Mouse (Mus musculus): Measurements from ENCODE around the gene Fat4. TPM values are rescaled to one million over a fixed set of nuclear protein-coding genes. Genes with fewer than 3 reads are reported as not detected.

The Fat4 gene
- polyA plus RNA-seq, 1 experiment from 2014 or later, result 18.2 TPM

DNA sequence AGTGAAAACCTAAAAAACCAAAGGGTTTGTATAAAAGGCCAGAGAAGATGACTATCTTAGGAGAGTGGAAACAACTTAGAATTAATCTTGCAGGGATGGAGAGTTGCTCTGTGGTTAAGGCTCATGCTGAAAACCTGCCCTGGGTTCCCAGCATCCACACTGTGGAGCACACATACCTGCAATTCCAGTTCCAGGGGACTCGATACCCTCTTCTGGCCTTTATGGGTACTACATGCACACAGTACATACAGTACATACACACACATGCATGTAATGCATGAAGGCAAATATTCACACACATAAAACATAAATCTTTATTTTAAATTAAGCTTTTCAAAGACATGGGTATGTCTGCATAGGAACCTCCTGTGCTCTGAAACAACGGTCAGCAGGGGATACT lies 10.9 kb upstream of the Fat4 start:
- no peak for ATAC-seq (ENCODE audit: low FRiP score)
- Histone ChIP-seq H3K9me3 (ENCODE audit: control insufficient read depth, low read length) (peaks cover 5% of the 10 kb centered on the region; the same call in 1 of the 2 replicates), H3K27ac (no peak overlapping the region), H3K4me2 (replicated peaks) (no peak overlapping the region), H3K9ac (no peak overlapping the region), H3K27me3 (ENCODE audit: control insufficient read depth, insufficient read depth, low read length) (no peaks in the 10 kb centered on the region), H3K4me1 (replicated peaks; ENCODE audit: control insufficient read depth, insufficient read depth, low read length) (no peaks in the 10 kb centered on the region), H3K4me3 (replicated peaks; ENCODE audit: low read length) (no peak overlapping the region), H3K36me3 (replicated peaks; ENCODE audit: control insufficient read depth, insufficient read depth) (no peaks in the 10 kb centered on the region)
- 93% methylated on average over 2 of the region's 2 CpGs for WGBS
- no peak for DNase-seq (ENCODE audit: low spot score)

DNA sequence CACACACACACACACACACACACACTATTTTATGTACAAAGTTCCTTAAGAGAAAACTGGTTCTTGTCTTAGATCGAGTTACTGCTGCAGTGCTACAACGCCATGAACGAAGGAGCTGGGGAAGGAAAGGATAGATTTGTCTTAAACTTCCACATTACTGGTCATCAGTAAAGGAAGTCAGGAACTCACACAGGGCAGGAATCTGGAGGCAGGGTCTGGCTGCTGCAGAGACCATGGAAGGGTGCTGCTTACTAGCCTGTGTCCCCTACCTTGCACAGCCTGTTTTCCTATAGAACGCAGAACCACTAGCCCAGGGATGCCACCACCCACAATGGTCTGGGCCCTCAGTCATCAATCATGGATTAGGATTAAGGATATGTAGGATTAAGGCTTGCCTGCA lies 10.0 kb upstream of the Fat4 start:
- WGBS, result 97% methylated on average over 4 of the region's 4 CpGs
- H3K4me3 ChIP-seq (replicated peaks; ENCODE audit: low read length), result no peak overlapping the region
- DNase-seq (ENCODE audit: low spot score) (no peak), ATAC-seq (ENCODE audit: low FRiP score) (no peak)
- peaks cover 5% of the 10 kb centered on the region; the same call in 1 of the 2 replicates for H3K9me3 ChIP-seq (ENCODE audit: control insufficient read depth, low read length)
- H3K36me3 ChIP-seq (replicated peaks; ENCODE audit: control insufficient read depth, insufficient read depth), result no peaks in the 10 kb centered on the region
- no peak overlapping the region for H3K27ac ChIP-seq
- no peaks in the 10 kb centered on the region for H3K27me3 ChIP-seq (ENCODE audit: control insufficient read depth, insufficient read depth, low read length)
- no peak overlapping the region for H3K4me2 ChIP-seq (replicated peaks)
- H3K9ac ChIP-seq, result no peak overlapping the region
- H3K4me1 ChIP-seq (replicated peaks; ENCODE audit: control insufficient read depth, insufficient read depth, low read length), result no peaks in the 10 kb centered on the region

DNA sequence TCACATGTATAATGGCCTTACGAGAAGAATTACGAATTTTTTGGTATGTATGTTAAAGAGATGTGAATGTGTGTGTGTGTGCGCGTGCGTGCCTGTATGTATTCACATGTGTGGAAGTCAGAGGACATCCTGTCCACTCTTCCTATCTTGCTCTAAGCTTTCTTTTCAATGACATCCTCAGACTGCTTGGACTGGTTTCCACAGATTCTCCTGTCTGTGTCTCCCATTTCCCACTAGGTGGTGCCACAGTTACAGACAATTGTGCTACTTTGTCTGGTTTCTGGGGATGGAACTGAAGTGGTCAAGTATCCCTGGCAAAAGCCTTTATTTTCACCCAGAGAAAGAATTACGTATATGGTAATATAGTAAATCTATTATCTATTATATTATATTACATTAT lies 4.0 kb upstream of the Fat4 start:
- Histone ChIP-seq H3K9me3 (ENCODE audit: control insufficient read depth, low read length) (peaks cover 5% of the 10 kb centered on the region; the same call in 1 of the 2 replicates), H3K27ac (no peak overlapping the region), H3K27me3 (ENCODE audit: control insufficient read depth, insufficient read depth, low read length) (no peaks in the 10 kb centered on the region), H3K9ac (no peak overlapping the region), H3K4me3 (replicated peaks; ENCODE audit: low read length) (no peak overlapping the region), H3K4me2 (replicated peaks) (no peak overlapping the region), H3K4me1 (replicated peaks; ENCODE audit: control insufficient read depth, insufficient read depth, low read length) (peaks cover under 1% of the 10 kb centered on the region; the same call in 1 of the 2 replicates), H3K36me3 (replicated peaks; ENCODE audit: control insufficient read depth, insufficient read depth) (no peaks in the 10 kb centered on the region)
- ATAC-seq (ENCODE audit: low FRiP score) (no peak; the same call in 1 of the 2 replicates), DNase-seq (ENCODE audit: low spot score) (peak; percentile 86)
- WGBS, result 60% methylated on average over 6 of the region's 6 CpGs

DNA sequence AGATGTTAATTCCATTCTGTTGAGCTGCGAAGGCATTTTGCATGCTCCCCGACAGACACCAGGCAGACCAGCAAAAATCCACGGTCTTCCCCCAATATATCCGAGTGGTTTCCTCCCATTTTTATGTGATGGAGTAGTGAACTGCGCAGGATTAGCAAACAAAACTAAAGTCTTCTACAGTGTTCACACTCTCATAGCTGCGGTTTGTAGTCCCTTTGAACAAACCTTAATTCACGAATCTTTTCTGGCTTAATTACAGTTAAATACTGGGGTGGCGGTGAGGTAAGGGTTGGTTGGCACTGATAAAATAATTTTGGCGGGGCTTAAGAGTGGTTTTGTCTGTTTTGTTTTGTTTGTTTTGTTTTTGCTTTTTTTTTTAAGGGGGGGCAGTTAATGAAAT lies 3.1 kb upstream of the Fat4 start:
- H3K4me1 ChIP-seq (replicated peaks; ENCODE audit: control insufficient read depth, insufficient read depth, low read length), result peaks cover 9% of the 10 kb centered on the region
- H3K27ac ChIP-seq, result peak overlapping the region; percentile 73
- peak overlapping the region; percentile 87 for H3K4me2 ChIP-seq (replicated peaks)
- H3K9ac ChIP-seq, result peak overlapping the region; percentile 79
- peak overlapping the region; percentile 77 for H3K4me3 ChIP-seq (replicated peaks; ENCODE audit: low read length)
- no peaks in the 10 kb centered on the region for H3K9me3 ChIP-seq (ENCODE audit: control insufficient read depth, low read length)
- H3K36me3 ChIP-seq (replicated peaks; ENCODE audit: control insufficient read depth, insufficient read depth), result no peaks in the 10 kb centered on the region
- H3K27me3 ChIP-seq (ENCODE audit: control insufficient read depth, insufficient read depth, low read length), result no peaks in the 10 kb centered on the region
- ATAC-seq (ENCODE audit: low FRiP score) (no peak), DNase-seq (ENCODE audit: low spot score) (no peak)
- WGBS, result 31% methylated on average over 9 of the region's 9 CpGs

DNA sequence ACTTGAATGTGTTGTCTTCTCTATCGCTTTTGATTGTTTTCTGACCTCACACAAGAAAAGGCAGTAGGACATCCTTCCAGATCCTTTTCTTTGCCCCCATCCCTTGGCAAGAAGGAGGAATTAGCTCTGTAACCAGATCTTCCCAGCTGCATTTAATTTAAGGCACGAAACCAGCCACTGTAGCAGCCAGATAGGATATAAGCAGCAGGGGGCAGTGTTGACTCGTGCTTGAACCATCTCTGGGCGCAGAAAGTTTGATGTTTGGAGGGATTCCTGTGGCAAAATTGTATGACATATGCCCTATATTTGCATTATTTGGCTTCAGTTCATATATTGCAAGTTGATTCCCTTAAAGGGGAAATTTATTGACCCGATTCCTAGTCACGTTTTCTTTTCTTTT lies 2.5 kb upstream of the Fat4 start:
- H3K4me1 ChIP-seq (replicated peaks; ENCODE audit: control insufficient read depth, insufficient read depth, low read length), result peaks cover 15% of the 10 kb centered on the region
- no peaks in the 10 kb centered on the region for H3K9me3 ChIP-seq (ENCODE audit: control insufficient read depth, low read length)
- peaks cover 2% of the 10 kb centered on the region; the same call in 1 of the 2 replicates for H3K36me3 ChIP-seq (replicated peaks; ENCODE audit: control insufficient read depth, insufficient read depth)
- H3K27ac ChIP-seq, result peak overlapping the region; percentile 93
- H3K27me3 ChIP-seq (ENCODE audit: control insufficient read depth, insufficient read depth, low read length), result no peaks in the 10 kb centered on the region
- H3K4me3 ChIP-seq (replicated peaks; ENCODE audit: low read length), result peak overlapping the region; percentile 77
- peak overlapping the region; percentile 79 for H3K9ac ChIP-seq
- 1% methylated on average over 6 of the region's 6 CpGs for WGBS
- DNase-seq (ENCODE audit: low spot score) (peak; percentile 98), ATAC-seq (ENCODE audit: low FRiP score) (peak; percentile 32)
- peak overlapping the region; percentile 87 for H3K4me2 ChIP-seq (replicated peaks)

DNA sequence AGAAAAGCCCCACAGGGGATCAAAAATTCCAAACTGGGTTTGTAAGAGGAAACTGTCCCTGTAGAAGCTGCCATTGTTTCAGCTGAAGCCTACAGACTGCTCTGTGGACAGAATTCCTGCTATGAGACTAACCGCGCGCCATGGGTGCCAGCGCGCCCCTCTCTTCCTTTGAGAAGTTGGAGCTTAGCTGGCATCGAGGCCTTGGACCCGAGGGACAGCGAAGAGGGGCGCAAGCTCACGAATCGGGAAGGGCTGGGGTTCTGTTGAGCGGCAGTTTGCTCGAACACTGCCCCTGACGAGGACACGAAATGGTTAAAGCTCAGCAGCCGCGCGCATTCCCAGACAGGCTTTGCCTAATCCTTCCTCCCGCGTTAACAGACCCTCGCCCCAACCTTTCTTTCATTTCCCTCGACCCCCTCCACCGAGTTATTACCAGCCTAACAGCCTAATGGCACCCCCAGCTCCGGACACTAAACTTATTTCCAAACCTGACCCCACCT lies 1.8 kb upstream of the Fat4 start:
- ATAC-seq (ENCODE audit: low FRiP score), result peak; percentile 49
- H3K4me3 ChIP-seq (replicated peaks; ENCODE audit: low read length), result peak overlapping the region; percentile 77

DNA sequence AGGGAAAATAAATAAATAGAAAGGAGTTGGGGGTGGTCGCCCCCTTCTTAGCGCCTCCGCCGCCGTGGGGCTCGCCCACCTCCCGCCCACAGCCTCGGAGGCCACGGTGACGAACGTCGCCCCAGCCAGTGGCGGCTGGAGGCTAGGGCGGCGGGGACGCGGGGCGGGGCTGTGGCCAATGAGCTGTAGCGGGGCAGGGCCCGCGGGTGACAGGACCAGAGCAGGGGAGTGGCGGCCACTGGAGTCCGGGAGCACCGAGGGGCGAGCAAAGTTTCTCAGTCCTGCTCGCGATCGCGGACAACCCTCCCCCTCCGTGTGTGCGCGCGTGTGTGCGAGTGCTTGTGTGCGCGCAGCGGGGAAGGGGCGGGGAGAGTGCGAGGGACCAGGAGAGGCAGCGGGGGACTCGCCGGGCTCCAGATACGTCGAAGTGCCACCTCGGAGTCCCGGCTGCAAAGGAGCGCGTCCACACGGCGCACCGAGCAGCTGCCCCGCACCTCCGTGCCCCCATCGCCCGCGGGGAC lies 1.2 kb upstream of the Fat4 start:
- DNase-seq (ENCODE audit: low spot score) (peak; percentile 78), ATAC-seq (ENCODE audit: low FRiP score) (peak; percentile 88)
- Histone ChIP-seq H3K4me2 (replicated peaks) (peak overlapping the region; percentile 87), H3K27ac (peak overlapping the region; percentile 93), H3K9ac (peak overlapping the region; percentile 79), H3K9me3 (ENCODE audit: control insufficient read depth, low read length) (no peaks in the 10 kb centered on the region), H3K4me1 (replicated peaks; ENCODE audit: control insufficient read depth, insufficient read depth, low read length) (peaks cover 26% of the 10 kb centered on the region), H3K4me3 (replicated peaks; ENCODE audit: low read length) (peak overlapping the region; percentile 77), H3K36me3 (replicated peaks; ENCODE audit: control insufficient read depth, insufficient read depth) (peaks cover 15% of the 10 kb centered on the region), H3K27me3 (ENCODE audit: control insufficient read depth, insufficient read depth, low read length) (no peaks in the 10 kb centered on the region)
- WGBS, result under 1% methylated on average over 41 of the region's 56 CpGs

More for the DNA sequence above, 1.8 kb upstream of the Fat4 start:
- Histone ChIP-seq H3K4me1 (replicated peaks; ENCODE audit: control insufficient read depth, insufficient read depth, low read length) (peaks cover 22% of the 10 kb centered on the region), H3K4me2 (replicated peaks) (peak overlapping the region; percentile 87), H3K27ac (peak overlapping the region; percentile 93), H3K27me3 (ENCODE audit: control insufficient read depth, insufficient read depth, low read length) (no peaks in the 10 kb centered on the region), H3K9ac (peak overlapping the region; percentile 79), H3K9me3 (ENCODE audit: control insufficient read depth, low read length) (no peaks in the 10 kb centered on the region), H3K36me3 (replicated peaks; ENCODE audit: control insufficient read depth, insufficient read depth) (peaks cover 9% of the 10 kb centered on the region)
- DNase-seq (ENCODE audit: low spot score), result peak; percentile 70
- under 1% methylated on average over 24 of the region's 24 CpGs for WGBS

DNA sequence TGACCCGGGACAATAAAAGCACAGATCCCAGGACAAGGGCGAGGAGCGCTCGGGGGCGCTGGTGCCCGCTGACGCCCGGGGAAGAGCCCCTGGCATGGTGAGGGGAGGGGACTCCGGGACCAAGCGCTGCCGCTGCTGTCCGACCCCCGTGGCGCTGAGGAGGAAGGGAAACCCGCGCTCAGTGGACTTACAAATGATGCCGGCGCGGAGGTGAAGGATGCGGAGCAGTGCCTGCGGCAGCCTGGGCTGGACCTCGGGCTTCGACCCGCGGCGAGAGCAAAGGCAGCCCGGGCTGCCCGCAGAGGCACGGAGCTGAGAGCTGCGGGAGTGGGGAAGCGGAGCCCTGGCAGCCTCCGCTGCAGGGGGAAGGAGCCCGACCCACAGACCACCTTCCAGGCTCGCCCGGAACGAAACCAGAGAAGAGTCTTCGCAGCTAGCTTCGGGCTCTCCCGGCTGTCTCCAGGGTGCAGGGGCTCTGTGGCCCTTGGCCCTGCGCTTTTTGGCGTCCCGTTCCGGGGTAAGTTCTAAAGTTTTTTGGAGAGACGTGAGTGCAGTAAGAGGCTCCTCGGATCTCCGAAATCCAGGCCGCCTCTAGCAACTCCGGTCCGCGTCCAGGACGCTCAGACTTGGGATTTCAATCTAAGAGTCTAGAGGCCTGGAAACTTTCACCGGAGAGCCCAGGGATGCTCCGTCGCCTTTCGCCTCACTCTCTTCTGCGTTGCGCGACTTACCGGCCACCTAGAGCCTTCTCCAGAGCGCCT lies 499 bp upstream of the Fat4 start:
- DNase-seq (ENCODE audit: low spot score), result peak; percentile 49
- Histone ChIP-seq H3K9me3 (ENCODE audit: control insufficient read depth, low read length) (no peaks in the 10 kb centered on the region), H3K4me3 (replicated peaks; ENCODE audit: low read length) (peak overlapping the region; percentile 77), H3K36me3 (replicated peaks; ENCODE audit: control insufficient read depth, insufficient read depth) (peaks cover 22% of the 10 kb centered on the region), H3K27ac (peak overlapping the region; percentile 93), H3K27me3 (ENCODE audit: control insufficient read depth, insufficient read depth, low read length) (no peaks in the 10 kb centered on the region), H3K9ac (peak overlapping the region; percentile 79), H3K4me2 (replicated peaks) (peak overlapping the region; percentile 87), H3K4me1 (replicated peaks; ENCODE audit: control insufficient read depth, insufficient read depth, low read length) (peaks cover 33% of the 10 kb centered on the region)
- WGBS, result under 1% methylated on average over 60 of the region's 60 CpGs
- ATAC-seq (ENCODE audit: low FRiP score), result peak; percentile 35

DNA sequence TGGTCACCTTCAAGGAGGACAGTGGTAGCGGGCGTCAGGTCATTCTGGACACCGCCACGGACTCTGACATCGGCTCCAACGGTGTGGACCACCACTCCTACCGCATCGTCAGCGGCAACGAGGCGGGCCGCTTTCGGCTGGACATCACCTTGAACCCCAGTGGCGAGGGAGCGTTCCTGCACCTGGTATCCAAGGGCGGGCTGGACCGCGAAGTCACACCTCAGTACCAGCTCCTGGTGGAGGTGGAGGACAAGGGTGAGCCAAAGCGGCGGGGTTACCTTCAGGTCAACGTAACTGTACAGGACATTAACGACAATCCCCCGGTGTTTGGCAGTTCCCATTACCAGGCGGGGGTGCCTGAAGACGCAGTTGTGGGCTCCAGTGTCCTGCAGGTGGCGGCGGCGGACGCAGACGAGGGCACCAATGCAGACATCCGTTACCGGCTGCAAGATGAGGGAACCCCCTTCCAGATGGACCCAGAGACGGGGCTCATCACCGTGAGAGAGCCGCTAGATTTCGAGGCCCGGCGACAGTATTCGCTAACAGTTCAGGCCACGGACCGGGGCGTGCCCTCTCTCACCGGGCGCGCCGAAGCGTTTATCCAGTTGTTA lies 746 bp downstream of the Fat4 start:
- Histone ChIP-seq H3K4me3 (replicated peaks; ENCODE audit: low read length) (peak overlapping the region; percentile 77), H3K27me3 (ENCODE audit: control insufficient read depth, insufficient read depth, low read length) (no peaks in the 10 kb centered on the region), H3K9ac (peak overlapping the region; percentile 79), H3K27ac (peak overlapping the region; percentile 93), H3K9me3 (ENCODE audit: control insufficient read depth, low read length) (no peaks in the 10 kb centered on the region), H3K36me3 (replicated peaks; ENCODE audit: control insufficient read depth, insufficient read depth) (peaks cover 28% of the 10 kb centered on the region), H3K4me1 (replicated peaks; ENCODE audit: control insufficient read depth, insufficient read depth, low read length) (peaks cover 45% of the 10 kb centered on the region), H3K4me2 (replicated peaks) (peak overlapping the region; percentile 87)
- DNase-seq (ENCODE audit: low spot score) (peak; percentile 64), ATAC-seq (ENCODE audit: low FRiP score) (peak; percentile 13; the same call in 1 of the 2 replicates)
- 1% methylated on average over 47 of the region's 47 CpGs for WGBS
